Mouse (Mus musculus) neural tube, embryonic 15.5 days (tissue): ENCODE measurements around the gene Pygl. TPM values are rescaled to one million over a fixed set of nuclear protein-coding genes. Genes with fewer than 3 reads are reported as not detected.

Experiments
- ATAC-seq: fragments of 200-750 bp; cut with Nextera tagmentation; 2 replicates; pipeline ENCODE4 v1.8.0; 2017; ENCODE audit warnings: mild to moderate bottlenecking, moderate TSS enrichment, moderate library complexity; ENCODE audit not compliant: low FRiP score
- H3K27ac ChIP-seq: fragments of 300-500 bp; sonication (generic); replicated peaks from 2 replicates; pipeline ENCODE4 v1.5.1; 2015; ENCODE audit warnings: mild to moderate bottlenecking, inconsistent platforms
- H3K27me3 ChIP-seq: fragments of 300-500 bp; sonication (generic); replicated peaks from 2 replicates; pipeline ENCODE4 v1.6.1; 2015; ENCODE audit warnings: inconsistent platforms
- H3K36me3 ChIP-seq: fragments of 300-500 bp; sonication (generic); 2 replicates; pipeline ENCODE4 v1.6.1; 2015; ENCODE audit warnings: inconsistent platforms
- H3K4me1 ChIP-seq: fragments of 300-500 bp; sonication (generic); 2 replicates; pipeline ENCODE4 v1.6.1; 2015; ENCODE audit warnings: inconsistent platforms
- H3K4me2 ChIP-seq: fragments of 300-500 bp; sonication (generic); 2 replicates; pipeline ENCODE4 v1.6.1; 2015; ENCODE audit warnings: inconsistent platforms, mild to moderate bottlenecking, moderate library complexity
- H3K4me3 ChIP-seq: fragments of 300-500 bp; sonication (generic); replicated peaks from 2 replicates; pipeline ENCODE4 v1.5.1; 2015; ENCODE audit warnings: mild to moderate bottlenecking, inconsistent platforms
- H3K9ac ChIP-seq: fragments of 300-500 bp; sonication (generic); replicated peaks from 2 replicates; pipeline ENCODE4 v1.6.1; 2015; ENCODE audit warnings: mild to moderate bottlenecking, inconsistent platforms
- H3K9me3 ChIP-seq: fragments of 300-500 bp; sonication (generic); replicated peaks from 2 replicates; pipeline ENCODE4 v1.6.1; 2016; ENCODE audit warnings: inconsistent platforms
- WGBS: fragments of 180-500 bp; shearing (Covaris S2); methylation state at CpG from one replicate; pipeline ENCODE4 v1.1.7; 2015; ENCODE audit warnings: mixed read lengths; 5-methylcytosine and 5-hydroxymethylcytosine counted together
- polyA plus RNA-seq: library from polyadenylated mRNA; unstranded; fragments of >200 nt; fragmentation: Nextera tagmentation; extraction: Ambion mirVana; gene quantifications from 2 replicates; pipeline ENCODE4 v1.2.1, GENCODE M21; 2015

Pygl gene
- polyA plus RNA-seq, 1 experiment from 2014 or later = 10.0 TPM

GRCm38 (mm10) chr12:70223331-70223730, 8.0 kb downstream of the Pygl start:
- Histone ChIP-seq H3K27me3 (0 out of 2 replicates have a peak, but pooled peaks cover 4% of the 10 kb centered on the region), H3K9me3 (no peaks in the 10 kb centered on the region), H3K4me3 (no peak overlapping the region), H3K4me1 (peaks cover 14% of the 10 kb centered on the region), H3K27ac (no peak overlapping the region), H3K9ac (no peak overlapping the region), H3K36me3 (no peaks in the 10 kb centered on the region), H3K4me2 (no peak overlapping the region)
- WGBS = 75% methylated on average over 4 of the region's 4 CpGs
- ATAC-seq = no peak

- no peak overlapping the region for H3K27ac ChIP-seq
- no peaks in the 10 kb centered on the region for H3K36me3 ChIP-seq
- no peak overlapping the region for H3K4me3 ChIP-seq
- H3K9me3 ChIP-seq = no peaks in the 10 kb centered on the region
- H3K4me1 ChIP-seq = no peaks in the 10 kb centered on the region; the same call in 1 of the 2 replicates
- H3K27me3 ChIP-seq = 0 out of 2 replicates have a peak, but pooled peaks cover 4% of the 10 kb centered on the region
- no peak overlapping the region for H3K4me2 ChIP-seq
- ATAC-seq = no peak
- 78% methylated on average over 5 of the region's 5 CpGs for WGBS
- H3K9ac ChIP-seq = no peak overlapping the region
Observed at GRCm38 (mm10) chr12:70221425-70221824, 9.9 kb downstream of the Pygl start.

- Histone ChIP-seq H3K9ac (no peak overlapping the region), H3K4me3 (no peak overlapping the region), H3K9me3 (no peaks in the 10 kb centered on the region), H3K36me3 (no peaks in the 10 kb centered on the region), H3K27me3 (no peaks in the 10 kb centered on the region), H3K4me1 (no peaks in the 10 kb centered on the region; the same call in 1 of the 2 replicates), H3K4me2 (no peak overlapping the region), H3K27ac (no peak overlapping the region)
- 86% methylated on average over 8 of the region's 8 CpGs for WGBS
- ATAC-seq = no peak
Observed at GRCm38 (mm10) chr12:70218795-70219540, 12.3 kb downstream of the Pygl start.

- Histone ChIP-seq H3K27ac (no peak overlapping the region), H3K36me3 (no peaks in the 10 kb centered on the region), H3K27me3 (no peaks in the 10 kb centered on the region), H3K9me3 (no peaks in the 10 kb centered on the region), H3K4me3 (no peak overlapping the region), H3K9ac (no peak overlapping the region), H3K4me1 (no peaks in the 10 kb centered on the region; the same call in 1 of the 2 replicates), H3K4me2 (no peak overlapping the region)
- ATAC-seq = no peak
- 63% methylated on average over 16 of the region's 16 CpGs for WGBS
Observed at GRCm38 (mm10) chr12:70216229-70216800, 15.0 kb downstream of the Pygl start.

- no peak overlapping the region for H3K4me2 ChIP-seq
Observed at GRCm38 (mm10) chr12:70214281-70214680, 17.0 kb downstream of the Pygl start.

GRCm38 (mm10) chr12:70213601-70214000, 17.7 kb downstream of the Pygl start:
- Histone ChIP-seq H3K4me1 (no peaks in the 10 kb centered on the region; the same call in 1 of the 2 replicates), H3K9me3 (no peaks in the 10 kb centered on the region), H3K4me2 (no peak overlapping the region), H3K4me3 (no peak overlapping the region), H3K27me3 (no peaks in the 10 kb centered on the region), H3K36me3 (no peaks in the 10 kb centered on the region), H3K9ac (no peak overlapping the region), H3K27ac (no peak overlapping the region)
- ATAC-seq = no peak
- WGBS = 87% methylated on average over 6 of the region's 6 CpGs

More at GRCm38 (mm10) chr12:70214281-70214680, 17.0 kb downstream of the Pygl start:
- Histone ChIP-seq H3K9ac (no peak overlapping the region), H3K27ac (no peak overlapping the region), H3K36me3 (no peaks in the 10 kb centered on the region), H3K4me3 (no peak overlapping the region), H3K9me3 (no peaks in the 10 kb centered on the region), H3K4me1 (no peaks in the 10 kb centered on the region; the same call in 1 of the 2 replicates), H3K27me3 (no peaks in the 10 kb centered on the region)
- 85% methylated on average over 8 of the region's 8 CpGs for WGBS
- ATAC-seq = no peak

- H3K27ac ChIP-seq = no peak overlapping the region
- no peak for ATAC-seq
- whole genome bisulfite sequencing = 85% methylated on average over 4 of the region's 4 CpGs
- no peak overlapping the region for H3K4me2 ChIP-seq
- no peak overlapping the region for H3K9ac ChIP-seq
- H3K4me1 ChIP-seq = no peaks in the 10 kb centered on the region; the same call in 1 of the 2 replicates
- no peaks in the 10 kb centered on the region for H3K9me3 ChIP-seq
- H3K36me3 ChIP-seq = no peaks in the 10 kb centered on the region
- H3K4me3 ChIP-seq = no peak overlapping the region
- no peaks in the 10 kb centered on the region for H3K27me3 ChIP-seq
Observed at GRCm38 (mm10) chr12:70212501-70212900, 18.8 kb downstream of the Pygl start.

GRCm38 (mm10) chr12:70208214-70208613, 23.1 kb downstream of the Pygl start:
- H3K4me2 ChIP-seq = no peak overlapping the region
- no peaks in the 10 kb centered on the region for H3K36me3 ChIP-seq
- no peak overlapping the region for H3K4me3 ChIP-seq
- 66% methylated on average over 5 of the region's 5 CpGs for WGBS
- no peaks in the 10 kb centered on the region for H3K27me3 ChIP-seq
- ATAC-seq = no peak
- no peaks in the 10 kb centered on the region for H3K9me3 ChIP-seq
- H3K27ac ChIP-seq = no peak overlapping the region
- no peak overlapping the region for H3K9ac ChIP-seq
- H3K4me1 ChIP-seq = no peaks in the 10 kb centered on the region

- 81% methylated on average over 8 of the region's 8 CpGs for WGBS
- no peak overlapping the region for H3K4me3 ChIP-seq
- no peak overlapping the region for H3K27ac ChIP-seq
- H3K4me1 ChIP-seq = no peaks in the 10 kb centered on the region
- H3K36me3 ChIP-seq = no peaks in the 10 kb centered on the region
- H3K4me2 ChIP-seq = no peak overlapping the region
- H3K27me3 ChIP-seq = no peaks in the 10 kb centered on the region
- H3K9me3 ChIP-seq = no peaks in the 10 kb centered on the region
- ATAC-seq = no peak
- H3K9ac ChIP-seq = no peak overlapping the region
Observed at GRCm38 (mm10) chr12:70204433-70204832, 26.9 kb downstream of the Pygl start.

- Histone ChIP-seq H3K27me3 (no peaks in the 10 kb centered on the region), H3K9ac (no peak overlapping the region), H3K9me3 (no peaks in the 10 kb centered on the region), H3K4me1 (no peaks in the 10 kb centered on the region), H3K4me3 (no peak overlapping the region), H3K4me2 (no peak overlapping the region), H3K27ac (no peak overlapping the region), H3K36me3 (no peaks in the 10 kb centered on the region)
- WGBS = 85% methylated on average over 5 of the region's 5 CpGs
- no peak for ATAC-seq
Observed at GRCm38 (mm10) chr12:70201926-70202529, 29.3 kb downstream of the Pygl start.

GRCm38 (mm10) chr12:70196341-70196740, 34.9 kb downstream of the Pygl start:
- H3K27ac ChIP-seq = no peak overlapping the region
- no peaks in the 10 kb centered on the region for H3K27me3 ChIP-seq
- H3K9me3 ChIP-seq = no peaks in the 10 kb centered on the region
- no peak for ATAC-seq
- H3K36me3 ChIP-seq = no peaks in the 10 kb centered on the region
- no peak overlapping the region for H3K4me3 ChIP-seq
- H3K4me2 ChIP-seq = no peak overlapping the region
- WGBS = 80% methylated on average over 5 of the region's 5 CpGs
- peaks cover 12% of the 10 kb centered on the region for H3K4me1 ChIP-seq
- H3K9ac ChIP-seq = no peak overlapping the region

- no peak overlapping the region for H3K4me2 ChIP-seq
- H3K27me3 ChIP-seq = no peaks in the 10 kb centered on the region
- no peak overlapping the region for H3K4me3 ChIP-seq
- H3K9ac ChIP-seq = no peak overlapping the region
- ATAC-seq = no peak
- no peaks in the 10 kb centered on the region for H3K36me3 ChIP-seq
- H3K4me1 ChIP-seq = peaks cover 12% of the 10 kb centered on the region
- WGBS = 92% methylated on average over 6 of the region's 6 CpGs
- no peaks in the 10 kb centered on the region for H3K9me3 ChIP-seq
- H3K27ac ChIP-seq = no peak overlapping the region
Observed at GRCm38 (mm10) chr12:70195426-70195825, 35.9 kb downstream of the Pygl start.
